Mouse (Mus musculus): ENCODE results near the gene Mypop. TPM values are rescaled to one million over a fixed set of nuclear protein-coding genes. Genes with fewer than 3 reads are reported as not detected.

The Mypop gene
- polyA plus RNA-seq, 1 experiment from 2014 or later, result 2.3 TPM

DNA sequence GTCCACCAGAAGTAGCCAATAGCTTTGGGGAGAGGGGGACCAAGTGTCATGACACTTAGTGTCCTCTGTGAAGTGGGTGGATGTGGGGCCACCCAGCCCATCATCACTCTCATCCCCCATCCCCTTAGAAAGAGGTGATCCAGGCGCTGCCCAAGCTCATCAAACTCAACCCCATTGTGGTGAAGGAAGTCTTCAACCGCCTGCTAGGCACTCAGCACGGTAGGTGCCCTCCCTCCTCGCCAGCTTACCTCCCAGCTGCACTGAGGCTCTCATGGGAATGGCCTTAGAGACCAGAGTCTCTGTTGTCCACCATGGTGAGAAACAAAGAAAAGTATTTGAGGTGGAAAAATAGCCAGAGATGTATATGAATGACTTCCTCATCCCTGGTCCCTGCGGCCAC is 58.2 kb downstream of the Mypop start:
- Histone ChIP-seq H3K27me3 (no peaks in the 10 kb centered on the region), H3K36me3 (peaks cover 75% of the 10 kb centered on the region), H3K4me3 (no peak overlapping the region), H3K27ac (no peak overlapping the region), H3K4me2 (no peak overlapping the region), H3K9ac (no peak overlapping the region), H3K4me1 (replicated peaks) (0 out of 2 replicates have a peak, but pooled peaks cover 4% of the 10 kb centered on the region), H3K9me3 (replicated peaks) (no peaks in the 10 kb centered on the region)
- no peak for ATAC-seq (replicated peaks; ENCODE audit: insufficient number of reproducible peaks, insufficient read depth, low FRiP score, low read depth)
- WGBS, result 87% methylated on average over 5 of the region's 5 CpGs

DNA sequence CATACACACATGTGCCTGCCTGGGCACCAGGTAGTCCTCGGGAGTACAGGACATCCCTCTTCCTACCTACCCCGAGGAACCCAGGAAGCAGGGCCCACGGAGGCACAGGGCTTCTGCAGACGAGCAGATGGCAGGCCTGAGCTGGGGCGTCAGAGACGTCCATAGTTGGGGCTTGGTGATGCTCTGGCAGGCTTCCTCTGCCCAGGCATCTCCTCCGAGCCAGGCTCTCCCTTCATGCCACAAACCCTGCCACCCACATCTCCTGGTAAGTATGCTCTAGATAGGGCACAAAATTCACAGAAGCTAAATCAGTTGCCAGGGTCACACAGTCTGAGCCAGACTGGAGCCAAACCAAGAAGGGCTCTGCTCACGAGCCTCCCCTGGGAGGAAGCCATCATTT is 59.1 kb downstream of the Mypop start:
- Histone ChIP-seq H3K9ac (no peak overlapping the region), H3K27me3 (no peaks in the 10 kb centered on the region), H3K4me3 (no peak overlapping the region), H3K4me2 (no peak overlapping the region), H3K36me3 (peaks cover 65% of the 10 kb centered on the region), H3K9me3 (replicated peaks) (no peaks in the 10 kb centered on the region), H3K27ac (no peak overlapping the region), H3K4me1 (replicated peaks) (peaks cover 10% of the 10 kb centered on the region; the same call in 1 of the 2 replicates)
- ATAC-seq (replicated peaks; ENCODE audit: insufficient number of reproducible peaks, insufficient read depth, low FRiP score, low read depth), result no peak
- 87% methylated on average over 8 of the region's 8 CpGs for WGBS

DNA sequence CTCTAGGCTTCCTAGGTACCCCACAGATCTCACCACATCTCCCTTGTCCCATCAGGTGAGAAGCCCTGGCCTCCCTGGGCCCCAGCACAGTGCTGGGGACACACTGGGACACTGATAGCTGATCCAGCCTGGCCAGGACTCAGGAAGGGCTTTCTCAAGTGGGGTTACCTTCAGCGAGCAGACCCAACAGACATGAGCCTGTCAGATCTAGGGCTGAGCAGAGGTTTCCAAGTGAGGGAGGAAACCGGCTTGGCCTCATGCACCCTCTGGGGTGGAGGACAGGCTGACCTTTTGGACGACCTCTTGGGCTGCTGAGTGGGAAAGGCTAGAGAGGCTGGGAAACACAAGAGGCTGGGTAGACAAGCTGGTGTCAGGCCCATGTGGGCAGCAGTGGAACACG is 60.1 kb downstream of the Mypop start:
- H3K9ac ChIP-seq, result no peak overlapping the region
- no peak overlapping the region for H3K27ac ChIP-seq
- no peaks in the 10 kb centered on the region for H3K9me3 ChIP-seq (replicated peaks)
- H3K27me3 ChIP-seq, result no peaks in the 10 kb centered on the region
- H3K4me2 ChIP-seq, result no peak overlapping the region
- H3K36me3 ChIP-seq, result peaks cover 56% of the 10 kb centered on the region
- ATAC-seq (replicated peaks; ENCODE audit: insufficient number of reproducible peaks, insufficient read depth, low FRiP score, low read depth), result no peak
- peaks cover 10% of the 10 kb centered on the region; the same call in 1 of the 2 replicates for H3K4me1 ChIP-seq (replicated peaks)
- WGBS, result 58% methylated on average over 4 of the region's 4 CpGs
- H3K4me3 ChIP-seq, result no peak overlapping the region

Other genes with a start within 250 kb of the Mypop start
- not detected in 2 replicates for gene Psg19, start 192.7 kb upstream of the Mypop start, polyA plus RNA-seq (2015; fragmentation: Nextera tagmentation; extraction: Ambion mirVana)
- gene Psg17, start 169.6 kb upstream of the Mypop start, polyA plus RNA-seq (2015; fragmentation: Nextera tagmentation; extraction: Ambion mirVana), result not detected in 2 replicates
- gene Mill2, start 151.3 kb upstream of the Mypop start, polyA plus RNA-seq (2015; fragmentation: Nextera tagmentation; extraction: Ambion mirVana), result 0.54 and 0.56 TPM in 2 replicates
- gene Pglyrp1, start 119.9 kb upstream of the Mypop start, polyA plus RNA-seq (2015; fragmentation: Nextera tagmentation; extraction: Ambion mirVana), result 1.6 and 3.0 TPM in 2 replicates
- gene Ccdc61, start 80.8 kb upstream of the Mypop start, polyA plus RNA-seq (2015; fragmentation: Nextera tagmentation; extraction: Ambion mirVana), result 20.6 and 26.8 TPM in 2 replicates
- 0.53 and 0.79 TPM in 2 replicates for gene Nova2, start 65.4 kb upstream of the Mypop start, polyA plus RNA-seq (2015; fragmentation: Nextera tagmentation; extraction: Ambion mirVana)
- gene Nanos2, start 3.8 kb upstream of the Mypop start, polyA plus RNA-seq (2015; fragmentation: Nextera tagmentation; extraction: Ambion mirVana), result not detected in 2 replicates
- 11.5 and 17.6 TPM in 2 replicates for gene Irf2bp1, start 12.8 kb downstream of the Mypop start, polyA plus RNA-seq (2015; fragmentation: Nextera tagmentation; extraction: Ambion mirVana)
- gene Foxa3, start 32.3 kb downstream of the Mypop start, polyA plus RNA-seq (2015; fragmentation: Nextera tagmentation; extraction: Ambion mirVana), result 0.14 and 0.61 TPM in 2 replicates
- 19.6 and 27.3 TPM in 2 replicates for gene Sympk, start 33.1 kb downstream of the Mypop start, polyA plus RNA-seq (2015; fragmentation: Nextera tagmentation; extraction: Ambion mirVana)
- gene Rsph6a, start 63.4 kb downstream of the Mypop start, polyA plus RNA-seq (2015; fragmentation: Nextera tagmentation; extraction: Ambion mirVana), result not detected in 2 replicates
- gene Dmwd, start 85.0 kb downstream of the Mypop start, polyA plus RNA-seq (2015; fragmentation: Nextera tagmentation; extraction: Ambion mirVana), result 14.2 and 20.0 TPM in 2 replicates
- 51.9 and 57.3 TPM in 2 replicates for gene Dmpk, start 92.6 kb downstream of the Mypop start, polyA plus RNA-seq (2015; fragmentation: Nextera tagmentation; extraction: Ambion mirVana)
- 4.9 and 6.7 TPM in 2 replicates for gene Six5, start 103.3 kb downstream of the Mypop start, polyA plus RNA-seq (2015; fragmentation: Nextera tagmentation; extraction: Ambion mirVana)
- 0.73 and 1.0 TPM in 2 replicates for gene Gm4969, start 127.1 kb downstream of the Mypop start, polyA plus RNA-seq (2015; fragmentation: Nextera tagmentation; extraction: Ambion mirVana)
- 7.3 and 9.6 TPM in 2 replicates for gene Fbxo46, start 128.6 kb downstream of the Mypop start, polyA plus RNA-seq (2015; fragmentation: Nextera tagmentation; extraction: Ambion mirVana)
- gene Qpctl, start 158.0 kb downstream of the Mypop start, polyA plus RNA-seq (2015; fragmentation: Nextera tagmentation; extraction: Ambion mirVana), result 8.8 and 10.0 TPM in 2 replicates
- 93.2 and 96.6 TPM in 2 replicates for gene Snrpd2, start 158.5 kb downstream of the Mypop start, polyA plus RNA-seq (2015; fragmentation: Nextera tagmentation; extraction: Ambion mirVana)
- 73.8 and 73.9 TPM in 2 replicates for gene Gipr, start 174.9 kb downstream of the Mypop start, polyA plus RNA-seq (2015; fragmentation: Nextera tagmentation; extraction: Ambion mirVana)
- 18.9 and 21.0 TPM in 2 replicates for gene Eml2, start 185.2 kb downstream of the Mypop start, polyA plus RNA-seq (2015; fragmentation: Nextera tagmentation; extraction: Ambion mirVana)
- gene Gpr4, start 221.3 kb downstream of the Mypop start, polyA plus RNA-seq (2015; fragmentation: Nextera tagmentation; extraction: Ambion mirVana), result 2.1 and 2.2 TPM in 2 replicates
- 33.8 and 37.9 TPM in 2 replicates for gene Opa3, start 237.1 kb downstream of the Mypop start, polyA plus RNA-seq (2015; fragmentation: Nextera tagmentation; extraction: Ambion mirVana)

Data from heart, embryonic 15.5 days (tissue).